Mouse (Mus musculus) cortical plate, adult 2 months (tissue): ENCODE data around the gene Ttc30a2.

Source experiments
- CTCF ChIP-seq: fragments of 200-500 bp; IDR thresholded peaks from 2 replicates; pipeline ENCODE4 v1.5.1; 2011; ENCODE audit warnings: mild to moderate bottlenecking, control low read depth, low read length; ENCODE audit not compliant: insufficient read depth; ENCODE audit errors: extremely low read depth
- POLR2A ChIP-seq: fragments of 200-500 bp; IDR thresholded peaks from 2 replicates; pipeline ENCODE4 v1.6.1; 2011; ENCODE audit warnings: mild to moderate bottlenecking, low read length, control low read depth; ENCODE audit not compliant: insufficient read depth; ENCODE audit errors: extremely low read depth

DNA sequence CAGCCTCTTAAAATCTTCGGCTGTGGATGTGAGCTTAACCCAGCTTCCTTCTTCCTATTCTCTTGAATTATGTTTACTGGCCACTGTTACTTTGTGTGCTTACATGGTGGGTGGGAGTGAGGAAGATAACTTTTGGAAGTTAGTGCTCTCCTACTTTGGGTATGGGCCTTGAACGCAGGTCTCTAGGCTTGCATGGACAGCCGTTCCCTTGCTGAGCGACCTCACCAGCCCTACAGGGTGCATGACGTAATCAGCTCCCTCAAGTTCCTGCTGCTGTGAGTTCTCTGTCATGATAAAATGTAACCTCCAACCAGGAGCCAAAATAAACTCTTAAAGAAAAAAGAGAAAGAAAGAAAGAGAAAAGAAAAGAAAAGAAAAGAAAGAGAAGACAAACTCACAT is 13.9 kb downstream of the Ttc30a2 start:
- TF ChIP-seq CTCF (no peak), POLR2A (no peak)
